Mouse (Mus musculus) T-cell, adult 2 months (primary cell): ENCODE measurements at regions not wholly inside any gene's neighbourhood (a gene's known extent, or its start where the extent isn't known, plus 50 kb on each side); places are given as distances from the start of the nearest gene placed in this dataset.
A peak's percentile ranks its signal among the peaks of the same experiment; 100 is the strongest.
"Not testable (repeated sequence)": the region's sequence is repeated elsewhere in the genome, so short reads cannot be mapped to it uniquely, and the experiment has no call there.

Source experiments
- DNase-seq: peaks from one replicate; pipeline ENCODE4 v3.0.0; 2022; ENCODE audit warnings: low spot score

GRCm38 (mm10) chr10:118049330-118049729 lies 92.3 kb upstream of the Mdm1 start:
- DNase-seq = no peak

GRCm38 (mm10) chr10:118050152-118050641 lies 91.4 kb upstream of the Mdm1 start:
- DNase-seq = peak; percentile 16

GRCm38 (mm10) chr10:118052042-118052441 lies 89.6 kb upstream of the Mdm1 start:
- DNase-seq = no peak

GRCm38 (mm10) chr10:118052477-118052876 lies 89.1 kb upstream of the Mdm1 start:
- no peak for DNase-seq

- no peak for DNase-seq
Observed at GRCm38 (mm10) chr10:118053037-118053436, 88.6 kb upstream of the Mdm1 start.

- no peak for DNase-seq
Observed at GRCm38 (mm10) chr10:118056789-118057271, 84.8 kb upstream of the Mdm1 start.

- DNase-seq = peak; percentile 56
Observed at GRCm38 (mm10) chr10:118057516-118057915, 84.1 kb upstream of the Mdm1 start.

- DNase-seq = peak; percentile 81
Observed at GRCm38 (mm10) chr10:118064816-118065216, 76.8 kb upstream of the Mdm1 start.

- DNase-seq = not testable (repeated sequence)
Observed at GRCm38 (mm10) chr10:118076341-118076740, 65.3 kb upstream of the Mdm1 start.

GRCm38 (mm10) chr10:118081636-118082166 lies 59.9 kb upstream of the Mdm1 start:
- DNase-seq = no peak

GRCm38 (mm10) chr10:118083035-118083720 lies 58.4 kb upstream of the Mdm1 start:
- peak; percentile 94 for DNase-seq

GRCm38 (mm10) chr10:118083721-118084075 lies 57.9 kb upstream of the Mdm1 start:
- peak; percentile 75 for DNase-seq

- DNase-seq = no peak
Observed at GRCm38 (mm10) chr10:118085046-118085983, 56.3 kb upstream of the Mdm1 start.

GRCm38 (mm10) chr10:118087570-118088340 lies 53.9 kb upstream of the Mdm1 start:
- DNase-seq = peak; percentile 57

- no peak for DNase-seq
Observed at GRCm38 (mm10) chr10:118088499-118088898, 53.1 kb upstream of the Mdm1 start.

GRCm38 (mm10) chr10:118089879-118090278 lies 51.7 kb upstream of the Mdm1 start:
- DNase-seq = no peak

- no peak for DNase-seq
Observed at GRCm38 (mm10) chr10:118091476-118091875, 50.1 kb upstream of the Mdm1 start.
